Mouse (Mus musculus): ENCODE measurements around the gene Pxn. TPM values are rescaled to one million over a fixed set of nuclear protein-coding genes. Genes with fewer than 3 reads are reported as not detected.

The Pxn gene
- polyA plus RNA-seq, 1 experiment from 2014 or later = 56.4 TPM

DNA sequence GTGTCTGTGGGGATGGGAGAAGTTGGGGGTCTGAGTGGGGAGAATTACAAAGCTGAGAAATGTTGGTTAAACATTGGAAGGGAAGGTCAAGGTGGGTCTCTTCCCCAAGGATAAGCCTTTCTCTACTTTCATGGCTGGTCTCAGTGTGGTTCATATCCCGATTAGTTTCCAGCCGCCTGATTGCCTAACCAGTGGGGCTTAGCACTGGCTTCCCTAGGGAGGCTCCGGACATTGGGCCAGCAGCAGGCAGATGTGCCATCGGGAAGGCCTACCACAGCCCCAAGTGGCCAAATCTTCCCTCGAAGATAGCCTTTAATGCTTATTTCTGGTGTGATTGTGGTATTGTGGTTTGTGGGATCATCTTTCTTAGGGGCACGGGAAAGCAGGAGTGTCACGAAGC, 5.9 kb downstream of the Pxn start:
- no peaks in the 10 kb centered on the region for H3K36me3 ChIP-seq (ENCODE audit: insufficient read depth, low read length)
- TF ChIP-seq CTCF (IDR thresholded peaks at IDR 0.05) = no peak
- TF ChIP-seq EP300 (IDR thresholded peaks at IDR 0.05) = no peak
- DNase-seq (ENCODE audit: low spot score) (no peak), ATAC-seq (no peak)
- no peak overlapping the region for H3K4me3 ChIP-seq (ENCODE audit: low read depth, low read length)
- peaks cover 11% of the 10 kb centered on the region; the same call in 1 of the 2 replicates for H3K4me1 ChIP-seq (ENCODE audit: insufficient read depth, low read depth, low read length)
- no peak overlapping the region for H3K9ac ChIP-seq (replicated peaks; ENCODE audit: low read depth)
- no peak overlapping the region for H3K27ac ChIP-seq (ENCODE audit: low read length)
- 91% methylated on average over 7 of the region's 7 CpGs for WGBS
- H3K27me3 ChIP-seq (replicated peaks; ENCODE audit: insufficient read depth, low read length) = no peaks in the 10 kb centered on the region
- no peaks in the 10 kb centered on the region for H3K9me3 ChIP-seq (ENCODE audit: low read length)
- H3K4me2 ChIP-seq (replicated peaks; ENCODE audit: low read depth, low read length) = no peak overlapping the region

- no peaks in the 10 kb centered on the region for H3K36me3 ChIP-seq (ENCODE audit: insufficient read depth, low read length)
- H3K4me1 ChIP-seq (ENCODE audit: insufficient read depth, low read depth, low read length) = peaks cover 11% of the 10 kb centered on the region; the same call in 1 of the 2 replicates
- no peak overlapping the region for H3K4me3 ChIP-seq (ENCODE audit: low read depth, low read length)
- no peak for ATAC-seq
- no peak overlapping the region for H3K9ac ChIP-seq (replicated peaks; ENCODE audit: low read depth)
- no peak overlapping the region for H3K4me2 ChIP-seq (replicated peaks; ENCODE audit: low read depth, low read length)
- no peaks in the 10 kb centered on the region for H3K27me3 ChIP-seq (replicated peaks; ENCODE audit: insufficient read depth, low read length)
- H3K27ac ChIP-seq (ENCODE audit: low read length) = no peak overlapping the region
- no peak for DNase-seq (ENCODE audit: low spot score)
- WGBS = 93% methylated on average over 14 of the region's 14 CpGs
- H3K9me3 ChIP-seq (ENCODE audit: low read length) = no peaks in the 10 kb centered on the region
- TF ChIP-seq CTCF (IDR thresholded peaks at IDR 0.05) (no peak), EP300 (IDR thresholded peaks at IDR 0.05) (no peak)
Observed at GRCm38 (mm10) chr5:115513246-115513645, 6.8 kb downstream of the Pxn start.

- Histone ChIP-seq H3K4me3 (ENCODE audit: low read depth, low read length) (no peak overlapping the region), H3K27ac (ENCODE audit: low read length) (peak overlapping the region; percentile 87; the same call in 1 of the 2 replicates), H3K27me3 (replicated peaks; ENCODE audit: insufficient read depth, low read length) (no peaks in the 10 kb centered on the region), H3K4me2 (replicated peaks; ENCODE audit: low read depth, low read length) (no peak overlapping the region), H3K4me1 (ENCODE audit: insufficient read depth, low read depth, low read length) (peaks cover 8% of the 10 kb centered on the region; the same call in 1 of the 2 replicates), H3K9ac (replicated peaks; ENCODE audit: low read depth) (no peak overlapping the region), H3K36me3 (ENCODE audit: insufficient read depth, low read length) (no peaks in the 10 kb centered on the region), H3K9me3 (ENCODE audit: low read length) (no peaks in the 10 kb centered on the region)
- no peak for TF ChIP-seq EP300 (IDR thresholded peaks at IDR 0.05)
- no peak for TF ChIP-seq CTCF (IDR thresholded peaks at IDR 0.05)
- ATAC-seq (no peak), DNase-seq (ENCODE audit: low spot score) (no peak)
- 90% methylated on average over 16 of the region's 16 CpGs for WGBS
Observed at GRCm38 (mm10) chr5:115513721-115514120, 7.2 kb downstream of the Pxn start.

DNA sequence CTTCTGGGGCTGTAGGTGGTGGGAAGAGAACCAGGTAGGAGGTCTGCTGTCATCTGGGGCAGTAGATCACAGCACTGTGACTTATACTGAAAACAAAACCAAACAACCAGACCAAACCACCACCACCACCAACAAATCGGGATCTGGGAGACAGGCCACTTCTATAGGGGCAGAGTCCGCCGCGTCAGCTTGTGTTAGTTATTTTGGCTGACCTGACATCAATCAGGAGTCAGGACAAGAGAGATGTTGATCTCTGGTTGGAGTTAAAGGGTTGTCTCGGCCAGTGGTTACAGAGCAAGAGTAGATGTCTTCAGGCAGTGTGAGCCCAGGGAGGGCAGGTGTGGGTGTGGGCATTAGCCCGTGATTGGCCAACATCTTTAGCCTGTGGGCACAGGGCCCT, 7.9 kb downstream of the Pxn start:
- H3K27ac ChIP-seq (ENCODE audit: low read length) = peak overlapping the region; percentile 87
- H3K9me3 ChIP-seq (ENCODE audit: low read length) = no peaks in the 10 kb centered on the region
- H3K9ac ChIP-seq (replicated peaks; ENCODE audit: low read depth) = no peak overlapping the region
- H3K36me3 ChIP-seq (ENCODE audit: insufficient read depth, low read length) = no peaks in the 10 kb centered on the region
- DNase-seq (ENCODE audit: low spot score) (no peak), ATAC-seq (peak; percentile 11)
- peaks cover 5% of the 10 kb centered on the region; the same call in 1 of the 2 replicates for H3K4me1 ChIP-seq (ENCODE audit: insufficient read depth, low read depth, low read length)
- peak overlapping the region; percentile 46; the same call in 1 of the 2 replicates for H3K4me2 ChIP-seq (replicated peaks; ENCODE audit: low read depth, low read length)
- TF ChIP-seq EP300 (IDR thresholded peaks at IDR 0.05) (no peak), CTCF (IDR thresholded peaks at IDR 0.05) (no peak)
- H3K4me3 ChIP-seq (ENCODE audit: low read depth, low read length) = no peak overlapping the region
- 53% methylated on average over 6 of the region's 6 CpGs for WGBS
- H3K27me3 ChIP-seq (replicated peaks; ENCODE audit: insufficient read depth, low read length) = no peaks in the 10 kb centered on the region

- H3K27ac ChIP-seq (ENCODE audit: low read length) = peak overlapping the region; percentile 87
- ATAC-seq = peak; percentile 86
- H3K4me2 ChIP-seq (replicated peaks; ENCODE audit: low read depth, low read length) = peak overlapping the region; percentile 46
- 11% methylated on average over 20 of the region's 20 CpGs for WGBS
- H3K4me3 ChIP-seq (ENCODE audit: low read depth, low read length) = peak overlapping the region; percentile 2; the same call in 1 of the 2 replicates
- H3K9me3 ChIP-seq (ENCODE audit: low read length) = no peaks in the 10 kb centered on the region
- H3K9ac ChIP-seq (replicated peaks; ENCODE audit: low read depth) = peak overlapping the region; percentile 39; the same call in 1 of the 2 replicates
- H3K4me1 ChIP-seq (ENCODE audit: insufficient read depth, low read depth, low read length) = peaks cover 7% of the 10 kb centered on the region; the same call in 1 of the 2 replicates
- peak; percentile 95 for DNase-seq (ENCODE audit: low spot score)
- no peaks in the 10 kb centered on the region for H3K27me3 ChIP-seq (replicated peaks; ENCODE audit: insufficient read depth, low read length)
- H3K36me3 ChIP-seq (ENCODE audit: insufficient read depth, low read length) = no peaks in the 10 kb centered on the region
- TF ChIP-seq CTCF (IDR thresholded peaks at IDR 0.05) (no peak), EP300 (IDR thresholded peaks at IDR 0.05) (peak; percentile 82)
Observed at GRCm38 (mm10) chr5:115514896-115515587, 8.6 kb downstream of the Pxn start.

- TF ChIP-seq CTCF (IDR thresholded peaks at IDR 0.05) (no peak), EP300 (IDR thresholded peaks at IDR 0.05) (peak; percentile 76)
Observed at GRCm38 (mm10) chr5:115516081-115516907, 9.8 kb downstream of the Pxn start.

More at GRCm38 (mm10) chr5:115516081-115516907, 9.8 kb downstream of the Pxn start:
- Histone ChIP-seq H3K4me3 (ENCODE audit: low read depth, low read length) (no peak overlapping the region), H3K27me3 (replicated peaks; ENCODE audit: insufficient read depth, low read length) (no peaks in the 10 kb centered on the region), H3K27ac (ENCODE audit: low read length) (peak overlapping the region; percentile 87), H3K4me2 (replicated peaks; ENCODE audit: low read depth, low read length) (peak overlapping the region; percentile 14; the same call in 1 of the 2 replicates), H3K36me3 (ENCODE audit: insufficient read depth, low read length) (no peaks in the 10 kb centered on the region), H3K9me3 (ENCODE audit: low read length) (no peaks in the 10 kb centered on the region), H3K9ac (replicated peaks; ENCODE audit: low read depth) (no peak overlapping the region), H3K4me1 (ENCODE audit: insufficient read depth, low read depth, low read length) (peaks cover 17% of the 10 kb centered on the region; the same call in 1 of the 2 replicates)
- DNase-seq (ENCODE audit: low spot score) (peak; percentile 79), ATAC-seq (peak; percentile 61)
- WGBS = 64% methylated on average over 32 of the region's 32 CpGs

All from lung, postnatal 0 days (tissue).